Mouse (Mus musculus) right cerebral cortex, adult 2 months (tissue): ENCODE measurements around the gene Rfxank.

Experiments
- DNase-seq, 2 experiments: peaks; one replicate each; pipeline ENCODE4 v3.0.0; 2021 to 2022; ENCODE audit warnings: low spot score in 2 of 2

The Rfxank gene

GRCm38 (mm10) chr8:70150158-70150557 lies 11.2 kb upstream of the Rfxank start:
- no peak for DNase-seq

- no peak for DNase-seq
Measured at GRCm38 (mm10) chr8:70147678-70148607, 9.0 kb upstream of the Rfxank start.

GRCm38 (mm10) chr8:70139981-70140380 lies 1.0 kb upstream of the Rfxank start:
- DNase-seq, result no peak

- no peak for DNase-seq
Measured at GRCm38 (mm10) chr8:70137890-70138289, 1.1 kb downstream of the Rfxank start.

GRCm38 (mm10) chr8:70136591-70136990 lies 2.4 kb downstream of the Rfxank start:
- no peak for DNase-seq

GRCm38 (mm10) chr8:70134931-70135330 lies 4.0 kb downstream of the Rfxank start:
- no peak for DNase-seq

- no peak for DNase-seq
Measured at GRCm38 (mm10) chr8:70134086-70134485, 4.9 kb downstream of the Rfxank start.

GRCm38 (mm10) chr8:70131166-70131883 lies 7.6 kb downstream of the Rfxank start, which contains the start of gene Nr2c2ap:
Gene Nr2c2ap (plus strand): TSS chr8:70131333.
- peak; percentile 79 for DNase-seq

- no peak for DNase-seq
Measured at GRCm38 (mm10) chr8:70130066-70130465, 8.9 kb downstream of the Rfxank start.

GRCm38 (mm10) chr8:70129309-70129952 lies 9.5 kb downstream of the Rfxank start:
- DNase-seq, result peak; percentile 51 to 67

GRCm38 (mm10) chr8:70128435-70128834 lies 10.5 kb downstream of the Rfxank start:
- peak; percentile 57 to 60 for DNase-seq

GRCm38 (mm10) chr8:70124992-70125391 lies 14.0 kb downstream of the Rfxank start:
- DNase-seq, result peak; percentile 45 to 54

- DNase-seq, result no peak
Measured at GRCm38 (mm10) chr8:70122863-70123262, 16.1 kb downstream of the Rfxank start.

- peak; percentile 92 to 94 for DNase-seq
Measured at GRCm38 (mm10) chr8:70120667-70121066, 18.3 kb downstream of the Rfxank start, which contains the start of gene Ncan. Gene Ncan (minus strand): TSS chr8:70120873.

GRCm38 (mm10) chr8:70118726-70119700 lies 19.9 kb downstream of the Rfxank start:
- peak; percentile 78 to 79 for DNase-seq

- no peak for DNase-seq
Measured at GRCm38 (mm10) chr8:70117611-70118010, 21.3 kb downstream of the Rfxank start.

GRCm38 (mm10) chr8:70114892-70115291 lies 24.1 kb downstream of the Rfxank start:
- DNase-seq, result no peak

- DNase-seq, result no peak
Measured at GRCm38 (mm10) chr8:70114488-70114887, 24.5 kb downstream of the Rfxank start.

- peak in 1 of 2 experiments; percentile 33 for DNase-seq
Measured at GRCm38 (mm10) chr8:70112401-70113016, 26.4 kb downstream of the Rfxank start.

- no peak for DNase-seq
Measured at GRCm38 (mm10) chr8:70111192-70111795, 27.7 kb downstream of the Rfxank start.
